Mouse (Mus musculus): ENCODE results near the gene Sco2. TPM values are rescaled to one million over a fixed set of nuclear protein-coding genes. Genes with fewer than 3 reads are reported as not detected.
A peak's percentile ranks its signal among the peaks of the same experiment; 100 is the strongest.

Sco2 gene
- total RNA-seq, 2 experiments from 2014 or later: 25.6 to 26.0 TPM

DNA sequence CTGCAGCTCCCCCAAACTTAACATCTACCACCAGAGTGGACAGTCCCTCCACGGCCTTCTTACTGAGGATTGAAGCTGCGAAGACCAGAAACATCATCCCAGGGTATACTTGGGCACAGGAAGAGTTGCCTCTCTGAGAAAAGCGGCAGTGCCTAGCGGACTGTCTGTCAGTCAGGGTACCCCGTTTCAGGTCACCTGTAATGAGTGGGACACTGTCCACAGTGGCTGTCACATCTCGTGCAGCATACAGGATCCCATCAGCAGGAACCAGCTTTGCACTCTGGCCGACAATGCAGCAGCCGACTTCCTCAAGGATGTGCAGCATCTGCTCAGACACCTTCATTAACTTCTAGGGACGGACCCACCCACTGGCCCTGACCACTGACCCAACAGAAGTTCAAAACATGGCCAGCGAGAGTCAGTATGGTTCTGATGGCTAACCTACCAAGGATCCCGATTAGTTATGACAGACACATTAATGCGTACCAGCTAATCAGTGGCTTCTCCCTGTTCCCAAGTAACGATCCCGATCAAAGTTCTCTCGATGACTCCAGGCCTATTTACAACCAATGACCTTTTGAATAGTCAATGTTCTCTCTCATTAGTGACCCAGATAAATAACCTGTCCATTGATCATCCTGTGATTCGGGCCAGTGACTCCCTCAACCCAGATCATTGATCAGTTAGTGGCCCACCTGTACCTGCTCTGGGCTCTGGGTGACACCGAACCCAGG lies 1.3 kb upstream of the Sco2 start:
- intact Hi-C loops (cut with DNase I): no loop called here
- DNase-seq (ENCODE audit: low spot score in 2 of 2): no peak

DNA sequence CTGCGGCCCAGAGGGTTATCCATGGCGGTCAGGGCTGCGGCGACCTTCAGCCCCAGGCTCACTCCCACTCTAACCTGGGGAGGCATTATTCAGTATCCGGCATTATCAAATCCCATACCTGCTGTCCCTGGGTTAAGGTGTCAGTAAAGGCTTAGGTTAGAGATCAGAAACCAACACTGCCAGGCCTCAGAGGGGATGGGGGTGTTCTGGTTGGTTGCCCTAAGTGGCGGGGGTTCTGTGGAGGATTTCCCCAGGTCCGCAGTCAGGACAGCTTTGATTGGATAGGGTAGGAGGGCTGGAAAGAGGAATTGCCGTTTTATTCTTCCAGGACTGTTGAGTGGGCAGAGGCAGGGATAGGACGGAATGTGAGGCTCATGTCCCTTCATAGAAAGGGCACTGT lies 694 bp upstream of the Sco2 start:
- DNase-seq (ENCODE audit: low spot score in 2 of 2): no peak
- intact Hi-C loops (cut with DNase I): no loop called here

DNA sequence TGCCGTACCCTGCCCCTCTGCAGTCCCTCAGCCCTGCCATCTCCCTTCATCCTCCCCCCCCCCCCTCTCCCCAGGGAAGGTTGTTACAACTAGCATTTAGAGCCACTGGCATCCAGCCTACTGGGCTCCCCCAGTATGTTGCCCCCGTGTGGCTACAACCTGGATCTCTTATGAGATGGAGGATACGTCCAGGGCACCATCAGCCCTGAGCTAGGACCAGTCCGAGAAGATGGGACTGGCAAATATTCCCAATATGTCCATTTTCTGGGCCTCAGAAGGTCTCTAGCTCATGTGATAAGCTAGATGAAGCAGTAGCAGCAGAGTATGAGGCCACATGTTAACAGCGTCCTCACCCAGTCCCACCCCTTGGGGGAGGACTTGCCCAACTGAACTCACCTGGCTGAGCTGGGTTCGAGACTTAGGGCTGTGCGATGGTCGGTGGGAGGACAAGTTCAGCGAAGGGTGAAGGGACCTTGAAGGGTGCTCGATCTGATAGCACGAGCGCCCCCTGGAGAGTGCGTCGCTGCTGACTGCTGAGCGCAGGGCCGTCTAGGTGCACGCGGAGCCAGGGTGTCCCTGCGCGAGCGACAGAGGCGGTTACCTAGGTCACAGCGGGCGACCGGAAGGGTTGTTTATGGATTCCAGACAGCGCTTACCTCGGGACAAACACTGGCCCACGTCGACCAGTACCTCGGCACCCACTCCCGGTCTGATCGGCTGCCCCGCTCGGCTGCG lies 452 bp downstream of the Sco2 start:
- intact Hi-C loops (cut with DNase I): no loop called here
- DNase-seq (ENCODE audit: low spot score in 2 of 2): peak; percentile 87 to 92

DNA sequence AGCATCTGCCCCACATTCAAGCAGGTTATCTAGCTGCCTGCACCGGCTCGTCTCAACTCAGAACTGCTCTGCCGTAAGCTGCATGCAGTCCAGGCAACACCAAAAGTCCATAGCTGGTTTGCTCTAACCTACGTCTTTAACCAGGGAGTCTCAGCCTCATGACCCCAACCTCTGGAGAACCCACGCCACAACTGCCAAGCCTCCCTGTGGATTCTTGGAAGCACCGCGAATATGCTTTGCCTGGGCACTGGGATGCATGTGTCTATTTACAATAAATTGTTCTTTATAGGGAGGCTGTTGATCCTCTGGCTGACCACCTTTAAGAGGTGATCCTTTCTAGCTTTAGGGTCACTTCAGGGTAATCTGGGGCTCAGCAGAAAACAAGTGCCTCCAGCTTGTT lies 1.1 kb downstream of the Sco2 start:
- intact Hi-C loops (cut with DNase I): no loop called here
- no peak for DNase-seq (ENCODE audit: low spot score in 2 of 2)

DNA sequence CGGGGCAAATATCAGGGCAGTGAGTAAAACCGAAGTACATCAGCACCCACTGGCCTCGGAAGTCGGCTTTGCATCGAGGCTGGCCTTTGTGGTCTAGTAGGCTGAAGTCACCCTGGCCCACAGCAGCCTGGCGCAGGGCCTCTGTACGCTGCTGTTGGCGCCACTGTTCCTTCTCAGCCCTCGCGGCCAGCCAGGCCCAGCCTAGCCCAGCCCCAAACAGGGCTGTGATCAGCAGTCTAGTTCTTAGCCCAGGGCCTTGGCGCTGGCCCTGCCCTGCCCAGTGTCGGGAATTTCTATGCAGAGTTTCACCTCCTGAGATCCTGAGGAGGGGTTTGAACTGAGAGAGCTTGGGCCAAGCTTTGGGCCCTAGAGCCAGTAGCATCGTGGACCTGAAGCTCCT lies 1.6 kb downstream of the Sco2 start:
- no peak for DNase-seq (ENCODE audit: low spot score in 2 of 2)
- intact Hi-C loops (cut with DNase I): no loop called here

DNA sequence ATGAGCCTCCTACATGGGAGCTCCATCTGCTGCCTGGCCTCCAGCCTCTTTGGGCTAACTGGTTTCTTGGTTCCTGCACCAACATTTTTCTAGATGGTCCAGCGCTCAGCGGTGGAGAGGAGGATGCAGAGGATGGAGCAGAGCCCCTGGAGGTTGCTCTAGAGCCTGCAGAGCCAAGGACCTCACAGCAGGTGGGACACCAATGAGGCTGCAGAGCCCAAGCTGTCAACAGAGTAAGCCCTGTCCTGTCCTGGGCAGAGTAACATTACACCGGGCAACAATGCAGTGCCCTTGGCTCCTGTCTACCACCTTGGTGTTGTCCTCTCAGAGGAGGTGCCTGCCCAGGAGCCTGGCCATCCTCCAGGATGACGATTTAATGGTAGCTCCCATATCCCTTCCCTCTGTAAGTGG lies 8.5 kb downstream of the Sco2 start:
- no peak for DNase-seq (ENCODE audit: low spot score in 2 of 2)
- intact Hi-C loops (cut with DNase I): no loop called here

DNA sequence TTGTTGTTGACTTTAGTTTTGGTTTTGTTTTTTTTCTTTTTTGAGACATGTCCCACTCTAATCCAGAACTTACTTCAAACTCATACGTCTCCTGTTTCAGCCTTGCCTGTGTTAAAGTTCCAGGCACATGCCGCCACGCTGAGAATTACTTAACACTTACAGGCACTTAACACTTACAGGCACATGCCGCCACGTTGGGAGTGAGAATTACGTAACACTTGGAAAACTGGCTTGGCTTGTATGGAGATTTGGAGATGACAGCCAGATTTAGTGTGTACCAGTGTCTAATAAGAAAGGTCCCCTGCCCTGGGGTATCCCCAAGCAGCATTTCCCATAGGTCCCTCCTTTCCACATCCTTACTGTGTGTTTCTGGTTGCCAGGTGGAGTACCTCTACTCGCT lies 10.6 kb downstream of the Sco2 start:
- no peak for DNase-seq (ENCODE audit: low spot score in 2 of 2)
- intact Hi-C loops (cut with DNase I): no loop called here

DNA sequence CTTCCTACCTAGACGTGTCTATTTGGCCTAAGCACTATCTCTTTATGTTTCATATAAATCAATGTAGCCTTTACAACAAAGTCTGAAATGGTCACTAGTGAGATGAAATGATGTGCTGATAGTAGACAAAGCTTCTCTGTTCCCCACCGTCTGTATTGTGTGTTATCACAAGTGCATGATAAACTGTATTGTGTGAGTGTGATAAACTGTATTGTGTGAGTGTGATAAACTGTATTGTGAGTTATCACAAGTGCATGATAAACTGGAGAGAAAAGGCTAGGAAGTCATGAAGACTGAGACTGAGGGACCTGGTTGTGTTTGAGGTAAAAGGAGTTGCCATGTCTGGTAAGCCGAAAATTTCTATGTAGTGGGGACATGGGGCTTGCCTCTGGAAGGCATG lies 14.9 kb downstream of the Sco2 start:
- intact Hi-C loops (cut with DNase I): loop anchor here (5.0 kb wide), 1 partner anchor 46 kb away; no protein-coding TSS in a partner anchor
- no peak for DNase-seq (ENCODE audit: low spot score in 2 of 2)

DNA sequence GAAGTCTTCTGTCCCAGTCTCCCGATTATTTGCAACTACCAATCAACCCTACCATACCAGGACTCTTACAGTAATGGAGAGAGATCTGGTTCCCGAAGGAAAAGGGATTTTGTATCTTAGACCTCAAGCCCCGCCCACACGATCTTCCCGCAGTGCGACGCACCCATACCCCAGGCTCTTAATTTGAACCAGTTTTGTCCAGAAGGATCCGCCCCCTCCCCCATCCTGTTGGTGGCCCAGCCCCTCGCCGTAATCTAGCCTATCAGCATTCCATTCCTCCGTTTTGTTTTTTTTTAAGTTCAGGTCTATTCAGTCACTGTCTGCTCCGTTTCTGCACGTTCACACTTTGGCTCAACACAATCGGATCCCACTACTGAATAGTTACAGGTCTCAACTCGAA lies 17.3 kb downstream of the Sco2 start:
- intact Hi-C loops (cut with DNase I): loop anchor here (5.0 kb wide), 1 partner anchor 44 kb away; no protein-coding TSS in a partner anchor
- DNase-seq (ENCODE audit: low spot score in 2 of 2): peak; percentile 72 to 94

DNA sequence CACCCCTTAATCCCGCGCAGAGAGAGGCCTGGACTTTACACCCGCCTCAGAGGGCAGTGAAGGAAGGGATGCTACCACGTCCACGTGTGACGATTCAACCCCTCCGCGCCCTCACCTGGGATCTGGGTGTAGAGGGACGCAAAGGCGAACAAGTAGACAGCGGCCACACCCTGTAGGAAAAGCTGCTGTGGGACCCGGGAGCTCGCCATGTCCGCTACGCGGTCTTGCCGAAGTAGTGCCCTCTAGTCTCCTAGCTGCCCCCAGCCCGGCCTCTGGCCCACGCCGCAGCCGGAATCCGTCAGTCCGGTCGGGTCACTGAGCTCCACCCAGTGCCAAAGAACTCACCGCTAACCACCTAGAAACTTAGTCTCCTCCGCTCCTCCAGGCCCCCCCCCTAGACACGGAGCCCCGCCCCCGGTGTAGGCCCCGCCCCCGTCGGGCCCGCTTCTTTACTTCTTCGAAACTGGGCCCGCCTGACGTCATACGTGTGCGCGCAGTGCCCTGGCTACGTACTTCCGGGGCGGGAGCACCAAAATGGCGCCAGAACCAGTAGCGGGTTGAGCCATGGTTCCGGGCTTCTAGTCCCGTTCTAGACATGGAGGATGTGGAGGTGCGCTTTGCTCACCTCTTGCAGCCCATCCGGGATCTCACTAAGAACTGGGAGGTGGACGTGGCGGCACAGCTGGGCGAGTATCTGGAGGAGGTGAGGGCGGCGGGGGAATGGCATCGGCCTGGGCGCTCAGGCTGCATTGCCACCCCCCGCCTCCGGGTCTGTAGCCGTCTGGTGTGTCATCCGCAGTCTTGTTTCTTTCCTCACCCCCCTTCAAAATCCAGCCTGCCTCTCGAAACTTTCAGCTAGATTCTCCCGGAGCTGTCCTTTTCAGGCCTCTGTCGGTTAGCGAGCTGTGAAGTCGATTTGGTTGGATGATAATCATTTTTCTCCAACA lies 18.1 kb downstream of the Sco2 start, which contains the start of the genes Lmf2 and Ncaph2:
TSS of gene Lmf2 (minus strand) at position 419 of the 947 bp plus-strand sequence.
TSS of gene Ncaph2 (plus strand) at position 479 of the 947 bp plus-strand sequence.
- peak; percentile 94 for DNase-seq (ENCODE audit: low spot score in 2 of 2)
- intact Hi-C loops (cut with DNase I): loop anchor here (5.0 kb wide), 1 partner anchor 43 kb away; no protein-coding TSS in a partner anchor

DNA sequence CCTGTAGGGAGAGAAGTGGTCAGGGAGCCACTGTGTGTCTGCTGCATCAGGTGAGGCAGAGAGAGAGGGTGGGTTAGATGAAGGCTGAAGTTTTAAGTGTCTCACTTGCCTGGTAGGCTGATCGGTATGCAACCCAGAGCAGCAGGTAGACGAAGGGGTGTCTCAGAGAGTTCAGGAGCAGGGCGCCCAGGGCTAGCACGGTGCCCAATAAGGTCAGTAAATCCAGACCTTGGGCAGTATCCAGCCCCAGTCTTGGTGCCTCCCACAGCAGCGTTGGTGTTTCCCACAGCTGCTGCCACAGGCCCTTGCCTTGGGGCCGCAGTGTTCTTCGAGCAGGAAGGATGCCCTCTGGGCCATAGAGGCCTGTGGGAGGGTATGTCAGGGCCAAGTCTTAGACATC lies 19.2 kb downstream of the Sco2 start:
- intact Hi-C loops (cut with DNase I): no loop called here
- no peak for DNase-seq (ENCODE audit: low spot score in 2 of 2)

DNA sequence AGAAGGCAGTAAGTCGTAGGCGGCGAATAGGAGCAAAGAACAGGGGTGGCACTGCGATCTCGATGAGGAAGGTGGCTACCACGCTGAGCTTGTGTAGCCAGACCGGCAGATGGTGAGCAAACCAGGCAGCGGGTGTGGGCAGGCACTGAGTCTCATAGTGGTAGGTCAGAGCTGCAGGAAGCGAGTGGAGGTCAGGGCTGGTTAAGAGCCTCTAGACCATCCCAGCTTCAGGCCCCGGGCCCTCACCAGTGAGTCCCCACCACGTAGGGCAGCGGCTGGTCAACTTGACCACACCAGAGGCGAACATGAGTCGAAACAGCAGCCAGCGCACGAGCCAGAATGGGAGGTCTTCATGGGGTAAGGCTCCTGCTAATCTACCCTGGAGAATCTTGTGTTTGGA lies 19.8 kb downstream of the Sco2 start:
- intact Hi-C loops (cut with DNase I): no loop called here
- DNase-seq (ENCODE audit: low spot score in 2 of 2): no peak

DNA sequence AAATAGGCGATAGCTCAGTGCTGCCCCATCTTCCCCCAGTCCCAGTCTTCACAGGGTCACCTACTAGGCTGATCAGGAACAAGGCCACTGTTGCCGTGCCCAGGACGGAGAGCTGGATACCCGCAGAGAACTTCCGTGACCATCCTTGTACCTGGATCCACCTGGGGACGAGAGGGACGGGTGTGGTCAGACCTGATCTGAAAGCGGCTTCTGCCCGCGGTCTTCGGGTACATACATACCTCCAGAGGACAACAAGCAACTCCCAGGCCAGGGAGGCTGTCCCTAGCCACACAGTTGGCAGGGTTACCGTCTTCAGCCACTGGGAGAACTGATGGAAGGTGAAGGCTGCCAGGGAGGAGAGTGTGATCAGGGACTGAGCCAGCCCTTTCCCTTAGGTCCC lies 20.9 kb downstream of the Sco2 start:
- DNase-seq (ENCODE audit: low spot score in 2 of 2): no peak
- intact Hi-C loops (cut with DNase I): no loop called here

DNA sequence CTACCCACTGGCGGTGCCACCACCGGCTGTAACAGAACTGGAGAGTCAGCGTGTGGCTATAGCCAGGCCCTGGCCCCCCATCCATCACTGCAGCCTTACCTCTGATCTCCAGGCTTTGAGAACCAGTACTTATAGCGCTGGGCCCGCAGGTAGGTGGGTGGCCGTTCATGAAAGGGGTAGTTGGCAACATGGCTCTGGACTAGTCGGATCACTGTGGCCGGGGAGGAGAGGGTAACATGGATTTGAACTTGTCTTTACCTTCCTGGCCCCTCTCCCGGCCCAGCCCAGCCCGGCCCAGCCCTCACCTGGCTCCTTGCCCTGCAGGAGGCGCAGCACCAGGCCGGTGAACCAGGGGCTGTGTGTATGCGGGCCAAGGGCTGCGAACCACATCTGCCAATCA lies 21.6 kb downstream of the Sco2 start:
- no peak for DNase-seq (ENCODE audit: low spot score in 2 of 2)
- intact Hi-C loops (cut with DNase I): no loop called here

DNA sequence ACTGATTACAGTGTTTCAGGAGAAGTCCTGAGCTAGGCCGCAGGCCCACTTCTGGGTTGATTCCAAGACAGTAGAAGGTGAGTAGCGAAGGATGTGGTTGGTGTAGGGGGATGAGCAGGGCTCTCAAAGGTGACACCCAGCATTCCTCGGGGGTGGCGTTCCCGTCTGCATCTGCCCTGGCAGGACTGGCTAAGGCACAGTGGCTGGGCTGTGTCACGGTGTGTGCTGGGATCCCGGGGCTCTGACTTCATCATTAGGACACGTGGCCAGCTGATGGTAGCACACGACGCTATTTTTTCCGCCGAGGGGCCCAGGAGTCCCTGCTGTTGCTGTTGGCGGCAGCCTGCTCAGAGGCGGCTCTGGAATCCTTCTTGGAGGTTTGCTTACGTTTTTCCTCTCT lies 22.3 kb downstream of the Sco2 start:
- intact Hi-C loops (cut with DNase I): no loop called here

DNA sequence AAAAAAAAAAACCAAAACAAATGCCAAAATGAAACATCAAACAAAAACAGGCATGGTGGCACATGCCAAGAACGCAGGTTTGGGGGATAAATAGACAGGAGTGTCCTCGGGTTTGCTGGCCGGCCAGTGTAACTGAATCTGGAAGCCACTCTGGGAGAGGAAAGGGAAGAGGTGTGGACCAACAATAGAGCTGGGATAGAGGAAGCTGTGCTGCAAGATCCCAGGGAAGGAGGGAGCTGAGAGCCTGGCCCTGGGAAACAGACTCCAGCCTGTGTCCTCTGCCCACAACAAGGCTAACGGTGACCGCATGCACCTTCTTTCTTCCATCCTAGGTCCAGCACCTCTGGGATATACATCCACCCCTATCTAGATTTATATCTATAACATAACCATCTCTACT lies 23.2 kb downstream of the Sco2 start:
- intact Hi-C loops (cut with DNase I): no loop called here

More for the DNA sequence above, 22.3 kb downstream of the Sco2 start:
- DNase-seq (ENCODE audit: low spot score in 2 of 2): no peak

DNA sequence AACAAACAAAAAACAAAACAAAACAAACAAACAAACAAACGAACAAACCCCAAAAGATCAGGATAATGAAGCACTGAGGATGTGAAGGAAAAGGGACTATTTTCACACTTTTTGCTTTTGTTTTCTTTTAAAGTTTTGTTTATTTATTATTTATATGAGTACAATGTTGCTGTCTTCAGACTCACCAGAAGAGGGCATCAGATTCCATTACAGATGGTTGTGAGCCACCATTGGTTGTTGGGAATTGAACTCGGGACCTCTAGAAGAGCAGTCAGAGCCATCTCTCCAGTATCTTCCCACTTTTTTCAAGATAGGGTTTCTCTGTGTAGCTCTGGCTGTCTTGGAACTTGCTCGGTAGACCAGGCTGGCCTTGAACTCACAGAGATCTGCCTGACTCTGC lies 30.3 kb downstream of the Sco2 start:
- intact Hi-C loops (cut with DNase I): no loop called here
- DNase-seq (ENCODE audit: low spot score in 2 of 2): no peak

More for the DNA sequence above, 23.2 kb downstream of the Sco2 start:
- DNase-seq (ENCODE audit: low spot score in 2 of 2): no peak

DNA sequence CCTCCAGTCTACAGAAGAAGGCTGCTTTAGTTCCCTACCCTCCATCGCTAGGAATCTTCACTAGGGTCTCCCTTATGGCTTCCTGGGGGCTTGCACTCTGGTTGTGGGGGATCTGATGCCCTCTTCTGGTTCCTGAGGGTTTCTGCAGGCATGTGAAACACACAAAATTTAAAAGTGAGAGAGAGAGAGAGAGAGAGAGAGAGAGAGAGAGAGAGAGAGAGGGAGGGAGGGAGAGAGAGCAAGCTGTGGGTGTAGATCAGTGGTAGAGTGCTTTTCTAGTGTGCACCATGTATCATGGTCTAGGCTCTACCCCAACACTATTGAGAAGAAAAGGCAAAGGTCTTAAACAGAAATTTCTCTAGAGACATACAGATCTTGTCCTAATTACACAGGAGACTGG lies 32.0 kb downstream of the Sco2 start:
- intact Hi-C loops (cut with DNase I): no loop called here
- no peak for DNase-seq (ENCODE audit: low spot score in 2 of 2)

DNA sequence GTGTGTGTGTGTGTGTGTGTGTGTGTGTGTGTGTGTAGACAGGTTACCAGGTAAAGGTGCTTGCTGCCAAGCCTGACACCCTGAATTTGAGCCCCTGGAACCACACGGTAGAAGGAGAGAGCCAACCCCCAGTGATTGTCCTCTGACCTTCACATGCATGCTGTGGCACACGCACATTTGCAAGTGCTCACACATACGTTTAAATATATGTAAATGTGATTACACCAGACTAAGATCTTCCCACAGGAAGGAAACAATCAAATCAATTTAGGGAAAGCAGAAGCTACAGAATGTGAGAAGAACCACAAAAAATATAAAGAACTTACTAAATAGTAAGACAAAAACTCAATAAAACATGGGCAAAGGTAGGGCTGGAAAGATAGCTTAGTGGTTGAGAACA lies 33.5 kb downstream of the Sco2 start:
- DNase-seq (ENCODE audit: low spot score in 2 of 2): no peak
- intact Hi-C loops (cut with DNase I): no loop called here

DNA sequence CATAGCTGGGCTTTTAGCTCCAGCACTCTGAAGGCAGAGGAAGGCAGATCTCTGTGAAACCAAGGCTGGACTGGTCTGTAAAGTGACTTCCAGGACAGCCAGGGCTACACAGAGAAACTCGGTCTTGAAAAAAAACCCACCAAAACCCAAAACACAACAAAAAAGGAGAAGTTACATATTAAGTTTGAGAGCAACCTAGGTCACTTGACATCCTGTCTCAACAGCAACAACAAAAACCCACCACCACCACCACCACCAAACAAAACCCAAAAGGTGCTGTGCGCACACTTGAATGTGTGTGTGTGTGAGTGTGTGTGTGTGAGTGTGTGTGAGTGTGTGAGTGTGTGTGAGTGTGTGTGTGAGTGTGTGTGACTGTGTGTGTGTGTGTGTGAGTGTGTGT lies 34.0 kb downstream of the Sco2 start:
- no peak for DNase-seq (ENCODE audit: low spot score in 2 of 2)
- intact Hi-C loops (cut with DNase I): no loop called here
